Mouse (Mus musculus) liver, embryonic 14.5 days (tissue): ENCODE data around the gene Ndufb4.

ENCODE experiments used
- CTCF ChIP-seq: IDR thresholded peaks from 2 replicates; pipeline ENCODE4 v1.5.1; 2016; ENCODE audit warnings: antibody characterized with exemption, low read depth, control low read depth
- EP300 ChIP-seq: IDR thresholded peaks from 2 replicates; pipeline ENCODE4 v1.6.1; 2016; ENCODE audit warnings: antibody characterized with exemption, low read depth

DNA sequence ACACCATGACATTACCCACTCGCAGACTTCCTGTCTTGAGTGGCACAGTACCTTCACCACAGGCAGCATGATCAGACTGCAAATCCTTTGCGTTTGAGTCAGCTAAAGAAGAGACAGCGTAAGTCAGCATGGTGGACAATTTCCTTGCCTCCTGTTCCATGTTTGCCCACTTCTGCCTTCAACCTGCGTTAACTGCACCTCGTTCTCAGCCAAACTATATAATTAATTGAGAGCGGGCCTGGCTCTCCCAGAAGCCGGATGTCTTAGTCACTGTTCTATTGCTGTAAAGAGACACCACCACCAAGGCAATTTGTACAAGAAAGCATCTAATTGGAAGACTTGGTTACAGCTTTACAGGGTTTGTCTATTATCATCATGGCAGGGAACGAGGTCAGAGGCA, 26.6 kb upstream of the Ndufb4 start:
- no peak for TF ChIP-seq CTCF
- no peak for TF ChIP-seq EP300
